1 mouse cellular context compared by ENCODE assay signal in genomic region chr15:103006326-103006725, GRCm38 (mm10).
TF ChIP-seq lines count a peak whose summit lies in the region.

No protein-coding gene starts in this region.

TF ChIP-seq in CH12.LX, 34 proteins besides CTCF, POLR2A, EP300 and RAD21:
- no peak for TF ChIP-seq HCFC1 (IDR thresholded peaks at IDR 0.05; ENCODE audit: low read depth, low read length)
- TF ChIP-seq SIN3A (IDR thresholded peaks at IDR 0.05; ENCODE audit: low read length) = no peak
- TF ChIP-seq MAX (IDR thresholded peaks at IDR 0.05; ENCODE audit: low read length) = no peak
- TF ChIP-seq MAZ (IDR thresholded peaks at IDR 0.05; ENCODE audit: low read depth, low read length) = no peak
- no peak for TF ChIP-seq JUN (IDR thresholded peaks at IDR 0.05; ENCODE audit: insufficient read depth, low read depth, low read length)
- TF ChIP-seq NRF1 (IDR thresholded peaks at IDR 0.05; ENCODE audit: low read depth, low read length) = no peak
- TF ChIP-seq USF1 (IDR thresholded peaks at IDR 0.05; ENCODE audit: low read depth, low read length) = no peak
